Mouse (Mus musculus): ENCODE results near the gene Magi1. TPM values are rescaled to one million over a fixed set of nuclear protein-coding genes. Genes with fewer than 3 reads are reported as not detected.

The Magi1 gene
- total and polyA plus RNA-seq, 3 experiments = not detected

GRCm38 (mm10) chr6:94083459-94083858 is 200.3 kb downstream of the Magi1 start:
- in situ Hi-C loops (cut with MboI; ENCODE audit: low pct_ligation_motif_present, low pct_unique_long_range_greater_than_20kb, low sequenced_read_pairs) = no loop called here

GRCm38 (mm10) chr6:94080933-94081545 is 202.7 kb downstream of the Magi1 start:
- no peaks in the 10 kb centered on the region for H3K36me3 ChIP-seq (replicated peaks in 1 of 2; ENCODE audit: control insufficient read depth in 1 of 2, insufficient read depth in 1 of 2, low read length in 1 of 2)
- in situ Hi-C loops (cut with MboI; ENCODE audit: low pct_ligation_motif_present, low pct_unique_long_range_greater_than_20kb, low sequenced_read_pairs) = no loop called here
- H3K27ac ChIP-seq (ENCODE audit: insufficient read depth, low read depth) = no peak overlapping the region
- no peaks in the 10 kb centered on the region for H3K79me2 ChIP-seq (replicated peaks; ENCODE audit: control insufficient read depth, extremely low read depth, insufficient read depth, poor library complexity, severe bottlenecking)
- DNase-seq (ENCODE audit: extremely low read depth) = no peak
- H3K9ac ChIP-seq (ENCODE audit: insufficient read depth, low read depth) = no peak overlapping the region
- dilution Hi-C loops (cut with MboI; ENCODE audit: extremely low pct_ligation_motif_present, extremely low pct_unique_long_range_greater_than_20kb, low sequenced_read_pairs) = no loop called here
- no peaks in the 10 kb centered on the region for H3K27me3 ChIP-seq (replicated peaks)
- no peaks in the 10 kb centered on the region for H3K4me1 ChIP-seq (ENCODE audit: control insufficient read depth in 1 of 2, insufficient read depth in 2 of 2)
- no peak overlapping the region for H3K4me2 ChIP-seq (ENCODE audit: insufficient read depth, low read depth, poor library complexity, severe bottlenecking)
- TF ChIP-seq ZMIZ1 (IDR thresholded peaks at IDR 0.05; ENCODE audit: low read depth, low read length) (no peak), GABPA (IDR thresholded peaks at IDR 0.05; ENCODE audit: insufficient replicate concordance, low read depth, low read length) (no peak), BHLHE40 (IDR thresholded peaks at IDR 0.05; ENCODE audit: low read depth, low read length) (no peak), MAFK (IDR thresholded peaks at IDR 0.05; ENCODE audit: insufficient replicate concordance, low read length) (no peak), IRF4 (IDR thresholded peaks at IDR 0.05; ENCODE audit: low read depth, low read length) (no peak), UBTF (IDR thresholded peaks at IDR 0.05; ENCODE audit: low read depth, low read length) (no peak), KAT2A (IDR thresholded peaks at IDR 0.05; ENCODE audit: insufficient replicate concordance, low read length) (no peak), JUND (conservative IDR thresholded peaks at IDR 0.05; ENCODE audit: low read depth, low read length) (no peak), NRF1 (IDR thresholded peaks at IDR 0.05; ENCODE audit: low read depth, low read length) (no peak), MXI1 (IDR thresholded peaks at IDR 0.05; ENCODE audit: low read depth, low read length) (no peak), HCFC1 (IDR thresholded peaks at IDR 0.05; ENCODE audit: low read depth, low read length) (no peak), ZNF384 (IDR thresholded peaks at IDR 0.05; ENCODE audit: low read depth, low read length) (no peak), TCF12 (IDR thresholded peaks at IDR 0.05; ENCODE audit: low read depth, low read length) (no peak), USF1 (IDR thresholded peaks at IDR 0.05; ENCODE audit: low read depth, low read length) (no peak), JUN (IDR thresholded peaks at IDR 0.05; ENCODE audit: insufficient read depth, low read depth, low read length) (no peak), PAX5 (IDR thresholded peaks at IDR 0.05; ENCODE audit: low read length) (no peak), MEF2A (IDR thresholded peaks at IDR 0.05; ENCODE audit: borderline replicate concordance, low read depth, low read length) (no peak), MYC (IDR thresholded peaks at IDR 0.05; ENCODE audit: low read depth, low read length) (no peak)
- H3K9me3 ChIP-seq (replicated peaks; ENCODE audit: low read length) = peaks cover 75% of the 10 kb centered on the region
- H3K4me3 ChIP-seq (replicated peaks in 1 of 3; ENCODE audit: low read depth in 2 of 3, low read length in 2 of 3, poor library complexity in 1 of 3) = no peak overlapping the region

More at GRCm38 (mm10) chr6:94083459-94083858, 200.3 kb downstream of the Magi1 start:
- Histone ChIP-seq H3K4me3 (replicated peaks in 1 of 3; ENCODE audit: low read depth in 2 of 3, low read length in 2 of 3, poor library complexity in 1 of 3) (no peak overlapping the region), H3K4me1 (ENCODE audit: control insufficient read depth in 1 of 2, insufficient read depth in 2 of 2) (no peaks in the 10 kb centered on the region), H3K79me2 (replicated peaks; ENCODE audit: control insufficient read depth, extremely low read depth, insufficient read depth, poor library complexity, severe bottlenecking) (no peaks in the 10 kb centered on the region), H3K9me3 (replicated peaks; ENCODE audit: low read length) (peaks cover 71% of the 10 kb centered on the region), H3K4me2 (ENCODE audit: insufficient read depth, low read depth, poor library complexity, severe bottlenecking) (no peak overlapping the region), H3K36me3 (replicated peaks in 1 of 2; ENCODE audit: control insufficient read depth in 1 of 2, insufficient read depth in 1 of 2, low read length in 1 of 2) (no peaks in the 10 kb centered on the region), H3K9ac (ENCODE audit: insufficient read depth, low read depth) (no peak overlapping the region), H3K27ac (ENCODE audit: insufficient read depth, low read depth) (no peak overlapping the region), H3K27me3 (replicated peaks) (no peaks in the 10 kb centered on the region)
- DNase-seq (ENCODE audit: extremely low read depth) = no peak
- TF ChIP-seq MAFK (IDR thresholded peaks at IDR 0.05; ENCODE audit: insufficient replicate concordance, low read length) = no peak
- dilution Hi-C loops (cut with MboI; ENCODE audit: extremely low pct_ligation_motif_present, extremely low pct_unique_long_range_greater_than_20kb, low sequenced_read_pairs) = no loop called here

Data from CH12.LX (cell line).